9 mouse cellular contexts compared by ENCODE assay signal in genomic region chr3:96182382-96182776, GRCm38 (mm10). TPM values are rescaled to one million over a fixed set of nuclear protein-coding genes. Genes with fewer than 3 reads are reported as not detected.
DNase-seq lines count a peak whose midpoint lies in the region; ATAC-seq and TF ChIP-seq lines count a peak whose summit lies in the region.
"Had no signal": no experiment of that assay in that cellular context is flagged by ENCODE, and none has a peak within 500 bp of the region (broad histone marks: within the 10 kb centered on the region; RNA-seq: fewer than 3 reads in every experiment).

No protein-coding gene starts in this region.

- peak; percentile 63 for DNase-seq in cerebellum, adult 9-10 months
- no peak for DNase-seq in cerebellum, adult 8-10 months
- no peak for DNase-seq in liver, postnatal 0 days
- DNase-seq in hindbrain, postnatal 0 days (ENCODE audit: low spot score): peak; percentile 18
- DNase-seq in retina, postnatal 1 day: peak; percentile 45
- DNase-seq in ovary, postnatal 36 days (ENCODE audit: low spot score): no peak
- no peak for DNase-seq in layer of hippocampus, adult 9-11 months

- 27% methylated on average over 4 of the region's 4 CpGs for WGBS in liver, embryonic 12.5 days (ENCODE audit: insufficient replicate concordance)
- 34% methylated on average over 4 of the region's 4 CpGs for WGBS in liver, postnatal 0 days (ENCODE audit: insufficient replicate concordance)
- WGBS in hindbrain, postnatal 0 days: 30% methylated on average over 4 of the region's 4 CpGs

- peaks cover 15% of the 10 kb centered on the region for H3K36me3 ChIP-seq in liver, embryonic 12.5 days
- H3K36me3 ChIP-seq in liver, postnatal 0 days (replicated peaks; ENCODE audit: insufficient read depth, low read length): peaks cover 13% of the 10 kb centered on the region
- H3K36me3 ChIP-seq in hindbrain, postnatal 0 days (ENCODE audit: insufficient read depth, low read length): peaks cover 14% of the 10 kb centered on the region

- no peaks in the 10 kb centered on the region for H3K9me3 ChIP-seq in liver, embryonic 12.5 days (replicated peaks)
- no peaks in the 10 kb centered on the region for H3K9me3 ChIP-seq in liver, postnatal 0 days (ENCODE audit: low read length)
- H3K9me3 ChIP-seq in hindbrain, postnatal 0 days (ENCODE audit: low read length): no peaks in the 10 kb centered on the region

- H3K4me3 ChIP-seq in liver, embryonic 12.5 days: no peak overlapping the region
- no peak overlapping the region for H3K4me3 ChIP-seq in liver, postnatal 0 days (ENCODE audit: low read depth, low read length)
- peak overlapping the region; percentile 70 for H3K4me3 ChIP-seq in hindbrain, postnatal 0 days (ENCODE audit: low read length)

- TF ChIP-seq EP300 in liver, postnatal 0 days (IDR thresholded peaks at IDR 0.05; ENCODE audit: low read depth): no peak

- TF ChIP-seq CTCF in liver, postnatal 0 days (IDR thresholded peaks at IDR 0.05; ENCODE audit: low read depth): no peak
- no peak for TF ChIP-seq CTCF in hindbrain, postnatal 0 days (IDR thresholded peaks at IDR 0.05; ENCODE audit: low read depth)

- peaks cover 40% of the 10 kb centered on the region for H3K27me3 ChIP-seq in liver, embryonic 12.5 days (replicated peaks)
- H3K27me3 ChIP-seq in liver, postnatal 0 days (ENCODE audit: insufficient read depth, low read length): no peaks in the 10 kb centered on the region
- H3K27me3 ChIP-seq in hindbrain, postnatal 0 days (ENCODE audit: insufficient read depth, low read length): no peaks in the 10 kb centered on the region

- H3K4me1 ChIP-seq in liver, embryonic 12.5 days: peaks cover 26% of the 10 kb centered on the region
- no peaks in the 10 kb centered on the region for H3K4me1 ChIP-seq in liver, postnatal 0 days (ENCODE audit: insufficient read depth)
- H3K4me1 ChIP-seq in hindbrain, postnatal 0 days (ENCODE audit: insufficient read depth, low read length): peaks cover 13% of the 10 kb centered on the region; the same call in 1 of the 2 replicates

- no peak overlapping the region for H3K9ac ChIP-seq in liver, embryonic 12.5 days
- no peak overlapping the region for H3K9ac ChIP-seq in liver, postnatal 0 days (replicated peaks)
- peak overlapping the region; percentile 74 for H3K9ac ChIP-seq in hindbrain, postnatal 0 days (replicated peaks; ENCODE audit: low read length)

- ATAC-seq in liver, embryonic 12.5 days: no peak
- ATAC-seq in liver, postnatal 0 days: no peak
- ATAC-seq in hindbrain, postnatal 0 days: no peak
- ATAC-seq: inflammation-experienced regulatory T-cells, adult 6 months had no signal

- 0 out of 2 replicates have a peak overlapping the region, but pooled peaks have one; percentile 76 for H3K4me2 ChIP-seq in liver, embryonic 12.5 days
- H3K4me2 ChIP-seq in liver, postnatal 0 days (ENCODE audit: low read depth, low read length): no peak overlapping the region
- peak overlapping the region; percentile 69 for H3K4me2 ChIP-seq in hindbrain, postnatal 0 days (ENCODE audit: low read depth, low read length)

- H3K27ac ChIP-seq in liver, embryonic 12.5 days: no peak overlapping the region
- H3K27ac ChIP-seq in liver, postnatal 0 days (ENCODE audit: low read depth): no peak overlapping the region
- peak overlapping the region; percentile 89 for H3K27ac ChIP-seq in hindbrain, postnatal 0 days

RNA-seq across cellular contexts. Expression of gene Sv2a, which starts 1.4 kb away (rescaled TPM):
- 1.1 and 1.4 TPM in 2 replicates for polyA plus RNA-seq in liver, embryonic 12.5 days (2016; fragmentation: Nextera tagmentation; extraction: Ambion mirVana)
- 0.08 and 0.09 TPM in 2 replicates for polyA plus RNA-seq in liver, postnatal 0 days (2015; fragmentation: Nextera tagmentation; extraction: Ambion mirVana)
- total RNA-seq in hindbrain, postnatal 0 days (2014; rRNA removed): 133 and 136 TPM in 2 replicates
- polyA plus RNA-seq in hindbrain, postnatal 0 days (2015; fragmentation: Nextera tagmentation; extraction: Ambion mirVana): 138 and 151 TPM in 2 replicates

RNA-seq across cellular contexts. Expression of gene Sf3b4, which starts 10.2 kb away (rescaled TPM):
- polyA plus RNA-seq in liver, embryonic 12.5 days (2016; fragmentation: Nextera tagmentation; extraction: Ambion mirVana): 135 and 142 TPM in 2 replicates
- polyA plus RNA-seq in liver, postnatal 0 days (2015; fragmentation: Nextera tagmentation; extraction: Ambion mirVana): 38.6 and 41.1 TPM in 2 replicates
- total RNA-seq in hindbrain, postnatal 0 days (2014; rRNA removed): 67.7 and 94.8 TPM in 2 replicates
- polyA plus RNA-seq in hindbrain, postnatal 0 days (2015; fragmentation: Nextera tagmentation; extraction: Ambion mirVana): 134 and 144 TPM in 2 replicates

RNA-seq across cellular contexts. Expression of gene Mtmr11, which starts 20.6 kb away (rescaled TPM):
- 2.4 and 3.9 TPM in 2 replicates for polyA plus RNA-seq in liver, embryonic 12.5 days (2016; fragmentation: Nextera tagmentation; extraction: Ambion mirVana)
- 2.7 and 3.0 TPM in 2 replicates for polyA plus RNA-seq in liver, postnatal 0 days (2015; fragmentation: Nextera tagmentation; extraction: Ambion mirVana)
- 11.0 and 11.7 TPM in 2 replicates for total RNA-seq in hindbrain, postnatal 0 days (2014; rRNA removed)
- polyA plus RNA-seq in hindbrain, postnatal 0 days (2015; fragmentation: Nextera tagmentation; extraction: Ambion mirVana): 11.4 and 14.0 TPM in 2 replicates

RNA-seq across cellular contexts. Expression of gene Bola1, which starts 37.1 kb away (rescaled TPM):
- polyA plus RNA-seq in liver, embryonic 12.5 days (2016; fragmentation: Nextera tagmentation; extraction: Ambion mirVana): 57.4 and 61.7 TPM in 2 replicates
- polyA plus RNA-seq in liver, postnatal 0 days (2015; fragmentation: Nextera tagmentation; extraction: Ambion mirVana): 49.2 and 49.3 TPM in 2 replicates
- total RNA-seq in hindbrain, postnatal 0 days (2014; rRNA removed): 40.4 and 42.9 TPM in 2 replicates
- polyA plus RNA-seq in hindbrain, postnatal 0 days (2015; fragmentation: Nextera tagmentation; extraction: Ambion mirVana): 62.1 and 63.0 TPM in 2 replicates

RNA-seq across cellular contexts. Expression of gene Hist2h2ab, which starts 37.3 kb away (rescaled TPM):
- 0.71 and 0.86 TPM in 2 replicates for polyA plus RNA-seq in liver, embryonic 12.5 days (2016; fragmentation: Nextera tagmentation; extraction: Ambion mirVana)
- 0.46 TPM in 1 of 2 replicates, not detected in the other for polyA plus RNA-seq in liver, postnatal 0 days (2015; fragmentation: Nextera tagmentation; extraction: Ambion mirVana)
- total RNA-seq in hindbrain, postnatal 0 days (2014; rRNA removed): 74.8 and 161 TPM in 2 replicates
- polyA plus RNA-seq in hindbrain, postnatal 0 days (2015; fragmentation: Nextera tagmentation; extraction: Ambion mirVana): not detected in 2 replicates

Comparison
In these comparisons a context has a peak if more than half of its experiments do, and no peak if none do; other contexts are left out.
1. DNase-seq: peak in cerebellum, adult 9-10 months (single experiment), hindbrain, postnatal 0 days (single experiment) and retina, postnatal 1 day (single experiment); none in cerebellum, adult 8-10 months (single experiment), liver, postnatal 0 days (single experiment), ovary, postnatal 36 days (single experiment) and layer of hippocampus, adult 9-11 months (single experiment).
2. RNA of gene Sv2a, which starts 1.4 kb away (polyA plus RNA-seq): 138 to 151 TPM in hindbrain, postnatal 0 days; 1.1 to 1.4 TPM in liver, embryonic 12.5 days and 0.08 to 0.09 TPM in liver, postnatal 0 days; every median in the first group is over 10 times any median in the second.